Mouse (Mus musculus) forebrain, embryonic 14.5 days (tissue): Measurements from ENCODE around the gene Tmem151b. TPM values are rescaled to one million over a fixed set of nuclear protein-coding genes. Genes with fewer than 3 reads are reported as not detected.

Experiments
- ATAC-seq: fragments of 200-750 bp; cut with Nextera tagmentation; 2 replicates; pipeline ENCODE4 v1.8.0; 2017; ENCODE audit warnings: mild to moderate bottlenecking, moderate library complexity
- DNase-seq: peaks from one replicate; pipeline ENCODE4 v3.0.0-alpha.2; 2015; ENCODE audit warnings: low spot score
- H3K27ac ChIP-seq: fragments of 300-500 bp; sonication (generic); 2 replicates; pipeline ENCODE4 v1.5.1; 2014; ENCODE audit warnings: low read depth, mild to moderate bottlenecking, control low read depth, low read length, moderate library complexity
- H3K27me3 ChIP-seq: fragments of 300-500 bp; sonication (generic); replicated peaks from 2 replicates; pipeline ENCODE4 v1.6.1; 2014; ENCODE audit warnings: low read length, control low read depth, mixed read lengths; ENCODE audit not compliant: control insufficient read depth, insufficient read depth
- H3K36me3 ChIP-seq: fragments of 300-500 bp; sonication (generic); 2 replicates; pipeline ENCODE4 v1.6.1; 2014; ENCODE audit warnings: low read length, control low read depth; ENCODE audit not compliant: control insufficient read depth, insufficient read depth
- H3K4me1 ChIP-seq: fragments of 300-500 bp; sonication (generic); 2 replicates; pipeline ENCODE4 v1.6.1; 2014; ENCODE audit warnings: antibody characterized with exemption, low read length, control low read depth; ENCODE audit not compliant: control insufficient read depth, insufficient read depth
- H3K4me2 ChIP-seq: fragments of 300-500 bp; sonication (generic); 2 replicates; pipeline ENCODE4 v1.6.1; 2014; ENCODE audit warnings: mild to moderate bottlenecking, control low read depth, low read length
- H3K4me3 ChIP-seq: fragments of 300-500 bp; sonication (generic); 2 replicates; pipeline ENCODE4 v1.5.1; 2014; ENCODE audit warnings: low read depth, low read length, control low read depth
- H3K9ac ChIP-seq: fragments of 300-500 bp; sonication (generic); 2 replicates; pipeline ENCODE4 v1.6.1; 2014; ENCODE audit warnings: mild to moderate bottlenecking, low read length, control low read depth, moderate library complexity
- H3K9me3 ChIP-seq: fragments of 300-500 bp; sonication (generic); replicated peaks from 2 replicates; pipeline ENCODE4 v1.6.1; 2016; ENCODE audit warnings: low read length, control low read depth, mixed read lengths; ENCODE audit not compliant: control insufficient read depth
- WGBS: fragments of 180-500 bp; shearing (Covaris S2); extraction: QIAGEN DNeasy Blood & Tissue Kit; methylation state at CpG from one replicate; pipeline ENCODE4 v1.1.7; 2014; 5-methylcytosine and 5-hydroxymethylcytosine counted together
- polyA plus RNA-seq: library from polyadenylated mRNA; unstranded; fragments of >200 nt; fragmentation: Nextera tagmentation; extraction: Ambion mirVana; gene quantifications from 2 replicates; pipeline ENCODE4 v1.2.1, GENCODE M21; 2014

Gene Tmem151b
- polyA plus RNA-seq, 1 experiment from 2014 or later: 19.2 TPM

DNA sequence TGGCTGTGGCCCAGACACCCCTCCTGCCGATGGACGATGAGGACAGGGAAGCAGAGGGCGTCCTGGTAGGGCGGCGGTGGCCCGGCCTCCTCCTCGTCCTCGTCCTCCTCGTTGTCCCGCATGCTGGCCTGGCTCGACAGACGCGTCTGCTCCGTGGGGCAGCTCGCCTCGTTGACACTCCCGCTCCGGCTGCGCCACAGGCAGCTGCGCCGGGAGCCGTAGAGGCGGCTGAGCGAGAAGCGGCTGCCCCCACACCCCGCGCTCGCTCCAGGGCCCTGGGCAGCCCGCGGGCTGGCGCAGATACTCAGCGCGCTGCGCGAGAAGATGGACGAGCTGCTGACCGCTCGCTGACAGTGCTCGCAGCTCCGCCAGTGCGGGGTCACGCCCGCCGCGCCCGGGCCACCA, 4.6 kb downstream of the Tmem151b start:
- no peaks in the 10 kb centered on the region for H3K9me3 ChIP-seq
- peak overlapping the region; percentile 41; the same call in 1 of the 2 replicates for H3K9ac ChIP-seq
- WGBS: 5% methylated on average over 39 of the region's 46 CpGs
- DNase-seq (no peak), ATAC-seq (no peak)
- peaks cover 31% of the 10 kb centered on the region for H3K4me1 ChIP-seq
- H3K4me2 ChIP-seq: peak overlapping the region; percentile 30
- peaks cover 27% of the 10 kb centered on the region for H3K27me3 ChIP-seq
- H3K36me3 ChIP-seq: peaks cover 42% of the 10 kb centered on the region
- H3K4me3 ChIP-seq: no peak overlapping the region
- no peak overlapping the region; the same call in 1 of the 2 replicates for H3K27ac ChIP-seq

DNA sequence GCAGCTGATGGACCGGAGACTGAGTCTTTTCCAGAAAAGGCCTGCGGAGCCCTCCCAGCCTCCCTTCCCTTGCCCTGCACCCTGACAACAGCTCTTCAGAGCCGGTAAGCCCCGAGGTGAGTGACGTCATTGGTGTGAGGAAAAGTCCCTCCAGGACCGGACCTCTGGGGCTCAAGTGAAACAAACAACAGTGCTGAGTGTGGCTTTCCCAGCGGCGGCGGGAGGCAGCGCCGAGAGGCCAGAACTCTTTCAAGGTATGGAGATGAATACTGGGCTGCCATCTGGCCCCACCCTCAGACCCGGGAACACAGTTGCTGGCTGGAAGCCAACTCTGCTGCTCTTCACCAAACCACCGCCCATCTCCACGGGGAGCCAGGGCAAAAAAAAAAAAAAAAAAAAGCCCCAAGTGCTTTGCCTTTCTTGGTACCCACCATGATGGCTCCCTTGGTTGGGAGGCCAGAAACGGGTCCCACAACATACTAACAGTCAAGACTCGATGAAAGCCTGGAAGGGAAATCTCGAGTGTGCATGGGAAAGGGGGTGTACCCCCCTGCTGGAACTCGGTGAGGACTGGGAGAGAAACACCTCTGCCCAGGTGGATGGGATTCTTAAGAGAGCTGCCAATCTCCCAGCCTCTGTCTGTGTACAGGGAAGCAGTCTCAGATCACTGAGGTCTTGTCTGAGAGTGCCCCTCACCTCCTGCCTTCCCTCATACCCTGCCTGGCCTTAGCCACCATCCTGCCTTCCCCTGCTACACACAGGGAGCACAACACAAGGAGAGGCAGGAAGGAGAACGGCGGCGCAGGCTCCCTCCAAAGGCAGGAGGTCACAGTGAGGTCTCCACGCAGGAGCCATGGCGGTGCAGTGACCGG, 5.2 kb downstream of the Tmem151b start:
- no peak for ATAC-seq
- H3K27ac ChIP-seq: peak overlapping the region; percentile 52; the same call in 1 of the 2 replicates
- H3K4me1 ChIP-seq: peaks cover 31% of the 10 kb centered on the region
- peaks cover 27% of the 10 kb centered on the region for H3K27me3 ChIP-seq
- WGBS: 5% methylated on average over 24 of the region's 24 CpGs
- peak overlapping the region; percentile 30; the same call in 1 of the 2 replicates for H3K4me2 ChIP-seq
- H3K4me3 ChIP-seq: no peak overlapping the region
- no peaks in the 10 kb centered on the region for H3K9me3 ChIP-seq
- peaks cover 42% of the 10 kb centered on the region for H3K36me3 ChIP-seq
- DNase-seq: peak; percentile 61
- H3K9ac ChIP-seq: peak overlapping the region; percentile 17; the same call in 1 of the 2 replicates

DNA sequence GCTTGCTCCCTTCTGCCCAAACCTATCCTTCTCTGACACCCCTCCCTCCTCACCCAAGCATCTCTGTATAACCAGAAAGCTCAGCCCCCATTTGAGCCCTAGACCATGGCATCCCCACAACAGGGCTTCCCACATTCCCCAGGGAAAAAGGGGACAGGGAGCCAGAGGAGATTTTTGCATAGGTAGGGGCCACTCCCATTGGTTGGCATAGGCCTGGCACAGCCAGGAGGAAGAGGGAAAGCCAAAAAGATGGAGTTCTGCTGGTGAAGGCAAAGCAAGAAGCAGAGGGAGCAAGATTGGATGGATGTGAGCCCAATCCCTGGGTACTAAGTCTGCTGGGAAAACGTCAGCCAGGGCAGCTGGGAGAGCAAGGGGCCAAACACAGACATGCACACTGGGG, 6.4 kb downstream of the Tmem151b start:
- H3K4me2 ChIP-seq: no peak overlapping the region
- ATAC-seq (no peak), DNase-seq (no peak)
- H3K27me3 ChIP-seq: peaks cover 27% of the 10 kb centered on the region
- no peak overlapping the region; the same call in 1 of the 2 replicates for H3K9ac ChIP-seq
- H3K9me3 ChIP-seq: no peaks in the 10 kb centered on the region
- H3K4me3 ChIP-seq: no peak overlapping the region
- peaks cover 28% of the 10 kb centered on the region for H3K4me1 ChIP-seq
- peaks cover 42% of the 10 kb centered on the region for H3K36me3 ChIP-seq
- 25% methylated on average over 1 of the region's 1 CpGs for WGBS
- no peak overlapping the region for H3K27ac ChIP-seq

DNA sequence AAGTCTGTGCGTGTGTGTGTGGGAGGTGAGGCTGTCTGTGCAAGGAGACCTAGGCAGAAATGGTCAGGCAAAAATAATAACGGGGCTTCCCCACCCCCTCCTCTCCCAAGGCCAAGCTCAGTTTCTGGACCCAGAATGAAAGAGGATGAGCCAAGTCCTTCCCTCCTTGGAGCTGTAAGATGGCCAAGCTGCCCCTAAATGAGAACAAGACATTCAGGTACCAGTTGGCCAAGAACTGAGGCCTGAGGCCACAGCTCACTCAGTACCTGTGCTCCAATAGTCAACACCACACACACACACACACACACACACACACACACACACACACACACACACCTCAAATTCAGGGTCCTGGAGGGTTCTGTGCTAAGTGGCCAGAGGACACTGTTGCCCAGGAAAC, 6.8 kb downstream of the Tmem151b start:
- Histone ChIP-seq H3K27me3 (peaks cover 27% of the 10 kb centered on the region), H3K27ac (no peak overlapping the region), H3K9me3 (no peaks in the 10 kb centered on the region), H3K4me2 (no peak overlapping the region), H3K9ac (no peak overlapping the region), H3K4me3 (no peak overlapping the region), H3K36me3 (peaks cover 42% of the 10 kb centered on the region), H3K4me1 (peaks cover 27% of the 10 kb centered on the region)
- WGBS: 80% methylated on average over 2 of the region's 2 CpGs
- ATAC-seq (no peak), DNase-seq (no peak)

DNA sequence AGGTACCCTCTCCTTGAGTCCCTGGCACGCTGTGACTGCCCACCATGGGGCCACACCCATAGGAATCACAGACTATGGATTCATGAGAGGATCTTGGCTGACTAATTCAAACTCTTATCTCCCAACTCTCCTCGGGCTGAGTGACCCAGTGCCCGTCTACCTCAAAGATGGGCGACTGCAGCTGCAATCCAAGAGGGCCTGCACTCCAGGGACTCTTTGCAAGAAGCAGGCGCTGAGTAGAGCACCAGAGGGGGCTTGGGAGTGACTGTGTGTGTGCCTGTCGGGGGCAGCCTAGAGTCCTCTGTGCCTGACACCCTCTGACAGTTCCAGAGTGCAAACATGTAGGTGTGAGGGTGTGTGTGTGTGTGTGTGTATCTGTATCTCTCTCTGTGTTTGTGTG, 7.3 kb downstream of the Tmem151b start:
- H3K36me3 ChIP-seq: peaks cover 42% of the 10 kb centered on the region
- no peak overlapping the region for H3K27ac ChIP-seq
- H3K4me1 ChIP-seq: peaks cover 26% of the 10 kb centered on the region
- H3K4me2 ChIP-seq: no peak overlapping the region
- no peak overlapping the region for H3K9ac ChIP-seq
- DNase-seq (no peak), ATAC-seq (no peak)
- H3K9me3 ChIP-seq: no peaks in the 10 kb centered on the region
- WGBS: 36% methylated on average over 6 of the region's 6 CpGs
- H3K4me3 ChIP-seq: no peak overlapping the region
- peaks cover 27% of the 10 kb centered on the region for H3K27me3 ChIP-seq

DNA sequence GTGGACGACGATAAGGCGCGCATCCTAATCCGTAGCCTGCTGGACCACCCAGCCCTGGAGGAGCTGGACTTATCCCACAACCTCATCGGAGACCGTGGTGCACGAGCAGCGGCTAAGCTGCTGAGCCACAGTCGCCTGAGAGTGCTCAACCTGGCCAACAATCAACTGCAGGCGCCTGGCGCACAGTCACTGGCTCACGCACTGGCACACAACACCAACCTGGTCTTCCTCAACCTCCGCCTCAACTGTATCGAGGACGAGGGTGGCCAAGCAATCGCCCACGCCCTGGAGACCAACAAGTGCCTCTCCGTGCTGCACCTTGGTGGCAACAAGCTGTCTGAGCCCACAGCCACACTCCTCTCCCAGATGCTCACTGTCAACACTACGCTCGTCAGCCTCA, 9.8 kb downstream of the Tmem151b start:
- 78% methylated on average over 21 of the region's 21 CpGs for WGBS
- no peak overlapping the region for H3K27ac ChIP-seq
- H3K9ac ChIP-seq: no peak overlapping the region
- peaks cover 11% of the 10 kb centered on the region for H3K4me1 ChIP-seq
- peaks cover 5% of the 10 kb centered on the region; the same call in 1 of the 2 replicates for H3K27me3 ChIP-seq
- no peaks in the 10 kb centered on the region for H3K9me3 ChIP-seq
- H3K4me3 ChIP-seq: no peak overlapping the region
- DNase-seq: no peak
- peaks cover 17% of the 10 kb centered on the region for H3K36me3 ChIP-seq
- no peak overlapping the region for H3K4me2 ChIP-seq
- ATAC-seq: no peak

DNA sequence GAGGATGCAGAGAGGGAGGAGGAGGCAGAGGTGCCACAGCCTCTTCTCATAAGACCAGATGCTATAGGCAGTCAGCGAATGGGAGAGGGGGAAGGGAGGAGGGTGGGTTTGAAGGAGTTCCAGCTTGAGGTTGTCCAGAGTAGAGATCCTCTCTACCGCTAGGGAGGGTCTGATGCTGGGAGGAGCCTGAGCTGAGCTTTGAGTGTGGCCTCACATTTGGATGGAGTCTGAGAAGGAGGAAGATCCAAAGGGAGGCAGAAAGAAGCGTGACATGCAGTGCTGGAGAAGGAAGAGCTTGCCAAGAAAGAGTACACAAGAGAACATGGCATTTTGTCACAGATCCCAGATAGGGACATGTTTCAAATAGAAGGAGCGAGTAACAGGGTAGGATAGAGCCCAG, 11.1 kb downstream of the Tmem151b start:
- H3K27ac ChIP-seq: no peak overlapping the region
- H3K4me2 ChIP-seq: no peak overlapping the region
- DNase-seq (no peak), ATAC-seq (no peak)
- peaks cover 4% of the 10 kb centered on the region for H3K36me3 ChIP-seq
- no peaks in the 10 kb centered on the region for H3K9me3 ChIP-seq
- H3K9ac ChIP-seq: no peak overlapping the region
- H3K4me3 ChIP-seq: no peak overlapping the region
- H3K27me3 ChIP-seq: peaks cover 3% of the 10 kb centered on the region; the same call in 1 of the 2 replicates
- H3K4me1 ChIP-seq: no peaks in the 10 kb centered on the region
- 58% methylated on average over 4 of the region's 4 CpGs for whole genome bisulfite sequencing

DNA sequence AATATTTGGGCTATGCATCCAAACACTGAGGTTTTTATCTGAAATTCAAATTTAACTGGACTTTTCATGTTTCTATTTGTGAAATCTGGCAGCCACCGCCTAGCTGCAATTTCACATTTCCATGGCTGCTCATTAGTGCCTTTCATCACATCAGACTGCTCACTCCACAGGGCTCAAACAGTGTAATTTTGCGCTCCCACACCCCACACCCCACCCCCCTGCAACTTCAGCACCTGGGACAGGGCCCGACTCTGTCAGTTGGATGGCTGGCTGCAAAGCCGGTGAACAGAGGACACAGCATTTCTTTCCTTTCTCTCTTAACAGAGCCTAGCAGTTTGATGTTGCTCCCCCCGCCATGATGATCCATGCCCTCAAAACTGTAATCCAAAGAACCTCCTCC, 13.2 kb downstream of the Tmem151b start:
- peaks cover 3% of the 10 kb centered on the region; the same call in 1 of the 2 replicates for H3K27me3 ChIP-seq
- no peaks in the 10 kb centered on the region for H3K4me1 ChIP-seq
- no peaks in the 10 kb centered on the region for H3K36me3 ChIP-seq
- peak overlapping the region; percentile 25; the same call in 1 of the 2 replicates for H3K9ac ChIP-seq
- WGBS: 11% methylated on average over 5 of the region's 5 CpGs
- ATAC-seq (0 out of 2 replicates have a peak, but pooled peaks have one; percentile 45), DNase-seq (no peak)
- no peak overlapping the region for H3K27ac ChIP-seq
- no peaks in the 10 kb centered on the region for H3K9me3 ChIP-seq
- no peak overlapping the region for H3K4me3 ChIP-seq
- H3K4me2 ChIP-seq: no peak overlapping the region

DNA sequence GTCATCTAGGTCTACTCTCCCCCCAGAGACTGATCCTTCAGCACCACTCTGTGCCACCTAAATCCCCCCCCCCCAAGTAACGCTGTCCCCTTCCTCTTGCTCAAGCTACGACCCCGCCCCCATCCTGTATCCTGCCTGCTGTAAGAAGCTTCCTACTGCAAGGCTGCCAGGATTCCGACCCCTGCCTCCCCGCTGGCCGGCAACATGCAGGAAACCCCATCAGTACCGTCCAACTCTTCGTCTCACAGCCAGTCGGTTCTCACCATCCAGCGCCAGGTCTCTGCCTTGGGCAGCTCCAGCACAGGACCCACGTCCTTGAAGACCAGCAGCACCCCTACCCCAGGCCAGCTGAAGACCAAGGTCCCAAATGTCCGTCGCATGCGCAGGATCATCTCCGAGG, 16.6 kb downstream of the Tmem151b start:
- DNase-seq: no peak
- Histone ChIP-seq H3K4me2 (no peak overlapping the region), H3K36me3 (no peaks in the 10 kb centered on the region), H3K27ac (no peak overlapping the region), H3K9ac (no peak overlapping the region), H3K27me3 (peaks cover 3% of the 10 kb centered on the region; the same call in 1 of the 2 replicates), H3K4me1 (peaks cover 3% of the 10 kb centered on the region; the same call in 1 of the 2 replicates), H3K9me3 (no peaks in the 10 kb centered on the region), H3K4me3 (no peak overlapping the region)
- no peak for ATAC-seq
- 51% methylated on average over 15 of the region's 15 CpGs for WGBS
